Mouse (Mus musculus): ENCODE data around the gene Cks1brt.

- TF ChIP-seq CTCF (IDR thresholded peaks at IDR 0.05; ENCODE audit: extremely low read depth, insufficient read length, insufficient replicate concordance, low read depth, low read length) (no peak), POLR2A (IDR thresholded peaks at IDR 0.05; ENCODE audit: low read depth, low read length) (no peak)
These were observed at the start of gene Cks1brt for GRCm38 (mm10) chr8:85151624-85152023.
